Mouse (Mus musculus): Measurements from ENCODE around the gene Maml3. TPM values are rescaled to one million over a fixed set of nuclear protein-coding genes. Genes with fewer than 3 reads are reported as not detected.

Maml3 gene
- polyA plus RNA-seq, 1 experiment = 3.1 TPM

- Histone ChIP-seq H3K79me2 (ENCODE audit: control insufficient read depth, insufficient read depth) (no peaks in the 10 kb centered on the region), H3K36me3 (ENCODE audit: control insufficient read depth, insufficient read depth) (no peaks in the 10 kb centered on the region), H3K4me2 (ENCODE audit: low read depth) (no peak overlapping the region), H3K4me3 (no peak overlapping the region), H3ac (ENCODE audit: control insufficient read depth, insufficient read length) (no peak overlapping the region), H3K27me3 (ENCODE audit: control insufficient read depth, insufficient read depth, insufficient read length) (no peaks in the 10 kb centered on the region)
- TF ChIP-seq MYOD1 (IDR thresholded peaks at IDR 0.05; ENCODE audit: control insufficient read depth in 1 of 3, insufficient read length in 2 of 3, low read depth in 2 of 3) = no peak
Measured at GRCm38 (mm10) chr3:51974153-51974552, 130.7 kb downstream of the Maml3 start.

GRCm38 (mm10) chr3:51972576-51972975 lies 132.3 kb downstream of the Maml3 start:
- Histone ChIP-seq H3ac (ENCODE audit: control insufficient read depth, insufficient read length) (no peak overlapping the region), H3K4me3 (no peak overlapping the region), H3K27me3 (ENCODE audit: control insufficient read depth, insufficient read depth, insufficient read length) (no peaks in the 10 kb centered on the region), H3K79me2 (ENCODE audit: control insufficient read depth, insufficient read depth) (no peaks in the 10 kb centered on the region), H3K4me2 (ENCODE audit: low read depth) (no peak overlapping the region), H3K36me3 (ENCODE audit: control insufficient read depth, insufficient read depth) (no peaks in the 10 kb centered on the region)
- TF ChIP-seq TCF12 (IDR thresholded peaks at IDR 0.05; ENCODE audit: insufficient read depth, poor library complexity, severe bottlenecking) (no peak), CEBPB (IDR thresholded peaks at IDR 0.05; ENCODE audit: insufficient read depth, poor library complexity, severe bottlenecking) (no peak), REST (IDR thresholded peaks at IDR 0.05; ENCODE audit: insufficient read depth, insufficient read length) (no peak), SRF (IDR thresholded peaks at IDR 0.05; ENCODE audit: control insufficient read depth, insufficient read length, low read depth) (no peak), MAX (IDR thresholded peaks at IDR 0.05; ENCODE audit: low read depth) (no peak), MYOD1 (IDR thresholded peaks at IDR 0.05; ENCODE audit: control insufficient read depth in 1 of 3, insufficient read length in 2 of 3, low read depth in 2 of 3) (no peak), USF1 (IDR thresholded peaks at IDR 0.05; ENCODE audit: low read depth) (no peak), E2F4 (IDR thresholded peaks at IDR 0.05; ENCODE audit: insufficient read depth) (no peak), POLR2AphosphoS2 (IDR thresholded peaks at IDR 0.05; ENCODE audit: insufficient read length, low read depth) (no peak), TCF3 (IDR thresholded peaks at IDR 0.05; ENCODE audit: insufficient read length, low read depth) (no peak), MYOG (IDR thresholded peaks at IDR 0.05; ENCODE audit: control insufficient read depth in 1 of 3, insufficient read depth in 1 of 3, insufficient read length in 2 of 3, low read depth in 2 of 3) (no peak), POLR2A (IDR thresholded peaks at IDR 0.05; ENCODE audit: insufficient read length, low read depth) (no peak)

- no peak for TF ChIP-seq TCF3 (IDR thresholded peaks at IDR 0.05; ENCODE audit: insufficient read length, low read depth)
- TF ChIP-seq POLR2A (IDR thresholded peaks at IDR 0.05; ENCODE audit: insufficient read length, low read depth) = no peak
- H3K4me2 ChIP-seq (ENCODE audit: low read depth) = no peak overlapping the region
- H3K27me3 ChIP-seq (ENCODE audit: control insufficient read depth, insufficient read depth, insufficient read length) = no peaks in the 10 kb centered on the region
- no peaks in the 10 kb centered on the region for H3K36me3 ChIP-seq (ENCODE audit: control insufficient read depth, insufficient read depth)
- H3ac ChIP-seq (ENCODE audit: control insufficient read depth, insufficient read length) = no peak overlapping the region
- H3K79me2 ChIP-seq (ENCODE audit: control insufficient read depth, insufficient read depth) = no peaks in the 10 kb centered on the region
- no peak overlapping the region for H3K4me3 ChIP-seq
Measured at GRCm38 (mm10) chr3:51970489-51970888, 134.4 kb downstream of the Maml3 start.

- no peak overlapping the region for H3K4me3 ChIP-seq
- no peaks in the 10 kb centered on the region for H3K27me3 ChIP-seq (ENCODE audit: control insufficient read depth, insufficient read depth, insufficient read length)
- no peaks in the 10 kb centered on the region for H3K36me3 ChIP-seq (ENCODE audit: control insufficient read depth, insufficient read depth)
- TF ChIP-seq E2F4 (IDR thresholded peaks at IDR 0.05; ENCODE audit: insufficient read depth) = no peak
- no peak for TF ChIP-seq POLR2A (IDR thresholded peaks at IDR 0.05; ENCODE audit: insufficient read length, low read depth)
- no peak for TF ChIP-seq CEBPB (IDR thresholded peaks at IDR 0.05; ENCODE audit: insufficient read depth, poor library complexity, severe bottlenecking)
- TF ChIP-seq MYOD1 (IDR thresholded peaks at IDR 0.05; ENCODE audit: control insufficient read depth in 1 of 3, insufficient read length in 2 of 3, low read depth in 2 of 3) = no peak
- no peak for TF ChIP-seq SRF (IDR thresholded peaks at IDR 0.05; ENCODE audit: control insufficient read depth, insufficient read length, low read depth)
- TF ChIP-seq MAX (IDR thresholded peaks at IDR 0.05; ENCODE audit: low read depth) = no peak
- no peak for TF ChIP-seq USF1 (IDR thresholded peaks at IDR 0.05; ENCODE audit: low read depth)
- no peak for TF ChIP-seq MYOG (IDR thresholded peaks at IDR 0.05; ENCODE audit: control insufficient read depth in 1 of 3, insufficient read depth in 1 of 3, insufficient read length in 2 of 3, low read depth in 2 of 3)
- no peak for TF ChIP-seq REST (IDR thresholded peaks at IDR 0.05; ENCODE audit: insufficient read depth, insufficient read length)
- no peak overlapping the region for H3ac ChIP-seq (ENCODE audit: control insufficient read depth, insufficient read length)
- H3K79me2 ChIP-seq (ENCODE audit: control insufficient read depth, insufficient read depth) = no peaks in the 10 kb centered on the region
- H3K4me2 ChIP-seq (ENCODE audit: low read depth) = no peak overlapping the region
Measured at GRCm38 (mm10) chr3:51969451-51969850, 135.4 kb downstream of the Maml3 start.

- no peak overlapping the region for H3K4me3 ChIP-seq
- peak overlapping the region; percentile 20 for H3K4me2 ChIP-seq (ENCODE audit: low read depth)
- H3K27me3 ChIP-seq (ENCODE audit: control insufficient read depth, insufficient read depth, insufficient read length) = no peaks in the 10 kb centered on the region
- no peaks in the 10 kb centered on the region for H3K36me3 ChIP-seq (ENCODE audit: control insufficient read depth, insufficient read depth)
- H3K79me2 ChIP-seq (ENCODE audit: control insufficient read depth, insufficient read depth) = no peaks in the 10 kb centered on the region
- H3ac ChIP-seq (ENCODE audit: control insufficient read depth, insufficient read length) = no peak overlapping the region
- peak in 1 of 3 experiments; percentile 36 for TF ChIP-seq MYOD1 (IDR thresholded peaks at IDR 0.05; ENCODE audit: control insufficient read depth in 1 of 3, insufficient read length in 2 of 3, low read depth in 2 of 3)
- TF ChIP-seq REST (IDR thresholded peaks at IDR 0.05; ENCODE audit: insufficient read depth, insufficient read length) = no peak
Measured at GRCm38 (mm10) chr3:51965841-51966240, 139.0 kb downstream of the Maml3 start.

- H3K4me3 ChIP-seq = no peak overlapping the region
- no peaks in the 10 kb centered on the region for H3K27me3 ChIP-seq (ENCODE audit: control insufficient read depth, insufficient read depth, insufficient read length)
- H3K36me3 ChIP-seq (ENCODE audit: control insufficient read depth, insufficient read depth) = no peaks in the 10 kb centered on the region
- TF ChIP-seq E2F4 (IDR thresholded peaks at IDR 0.05; ENCODE audit: insufficient read depth) (no peak), POLR2AphosphoS2 (IDR thresholded peaks at IDR 0.05; ENCODE audit: insufficient read length, low read depth) (no peak), CEBPB (IDR thresholded peaks at IDR 0.05; ENCODE audit: insufficient read depth, poor library complexity, severe bottlenecking) (no peak), USF1 (IDR thresholded peaks at IDR 0.05; ENCODE audit: low read depth) (no peak), SRF (IDR thresholded peaks at IDR 0.05; ENCODE audit: control insufficient read depth, insufficient read length, low read depth) (no peak), REST (IDR thresholded peaks at IDR 0.05; ENCODE audit: insufficient read depth, insufficient read length) (no peak)
- no peaks in the 10 kb centered on the region for H3K79me2 ChIP-seq (ENCODE audit: control insufficient read depth, insufficient read depth)
- H3K4me2 ChIP-seq (ENCODE audit: low read depth) = peak overlapping the region; percentile 20
- H3ac ChIP-seq (ENCODE audit: control insufficient read depth, insufficient read length) = no peak overlapping the region
Measured at GRCm38 (mm10) chr3:51965436-51965835, 139.4 kb downstream of the Maml3 start.

Measured in myocyte (in vitro differentiated cells).